ENCODE assay signal across 10 mouse cellular contexts in the genomic region with DNA sequence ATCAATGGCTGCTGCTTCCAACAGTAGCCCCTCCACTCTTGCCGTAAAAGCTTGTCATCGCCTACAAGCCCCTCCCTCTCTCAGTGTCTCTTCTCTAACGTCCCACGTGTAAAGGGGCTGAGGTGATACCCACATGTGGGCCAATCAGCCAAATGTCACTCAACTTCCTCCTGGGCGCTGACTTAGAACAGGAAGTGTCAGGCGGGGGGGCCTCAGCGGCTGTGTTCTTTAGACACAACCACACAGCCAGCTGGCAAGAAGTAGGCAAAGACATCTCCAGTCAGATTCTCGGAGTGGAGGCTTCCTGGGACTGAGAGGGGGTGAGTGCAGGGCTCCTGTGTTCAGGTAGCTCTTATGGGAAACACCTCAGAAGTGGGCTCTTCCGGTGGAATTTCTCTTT. TPM values are rescaled to one million over a fixed set of nuclear protein-coding genes. Genes with fewer than 3 reads are reported as not detected.
DNase-seq lines count a peak whose midpoint lies in the region; ATAC-seq lines count a peak whose summit lies in the region.
"Had no signal": no experiment of that assay in that cellular context is flagged by ENCODE, and none has a peak within 500 bp of the region (broad histone marks: within the 10 kb centered on the region; RNA-seq: fewer than 3 reads in every experiment).

A gene (plus strand): TSS at position 113 of the 400 bp plus-strand sequence.

- no peak within 1 kb of the TSS for H3K27ac ChIP-seq in kidney, embryonic 15.5 days
- H3K27ac ChIP-seq: forebrain, embryonic 13.5 days; neural tube, embryonic 13.5 days had no signal

- no peak for DNase-seq in urinary bladder, adult 2 months (ENCODE audit: low spot score)
- no peak for DNase-seq in urinary bladder, postnatal 4 days (ENCODE audit: low spot score in 2 of 2)
- DNase-seq in induced T-regulatory cell, adult 2 months (ENCODE audit: low read depth) = peak; percentile 91
- DNase-seq in cerebellum, postnatal 4 days (ENCODE audit: low spot score in 2 of 2) = no peak
- no peak for DNase-seq in testis, postnatal 14 days (ENCODE audit: low spot score)
- DNase-seq in right cerebral cortex, postnatal 10 days (ENCODE audit: low spot score in 2 of 2) = no peak

- no peak within 1 kb of the TSS for H3K4me2 ChIP-seq in kidney, embryonic 15.5 days
- H3K4me2 ChIP-seq: forebrain, embryonic 13.5 days; neural tube, embryonic 13.5 days had no signal

- no peaks in the 10 kb centered on the region for H3K4me1 ChIP-seq in kidney, embryonic 15.5 days
- H3K4me1 ChIP-seq: forebrain, embryonic 13.5 days; neural tube, embryonic 13.5 days had no signal

- H3K4me3 ChIP-seq in kidney, embryonic 15.5 days (replicated peaks) = no peak within 1 kb of the TSS
- H3K4me3 ChIP-seq: forebrain, embryonic 13.5 days; neural tube, embryonic 13.5 days had no signal

- H3K9me3 ChIP-seq in kidney, embryonic 15.5 days (replicated peaks) = no peaks in the 10 kb centered on the region
- H3K9me3 ChIP-seq: forebrain, embryonic 13.5 days; neural tube, embryonic 13.5 days had no signal

- no peaks in the 10 kb centered on the region for H3K36me3 ChIP-seq in kidney, embryonic 15.5 days
- H3K36me3 ChIP-seq: neural tube, embryonic 13.5 days had no signal

- peak; percentile 72 for ATAC-seq in monocyte, adult 5-6 weeks (replicated peaks; ENCODE audit: insufficient number of reproducible peaks, low FRiP score, low TSS enrichment, poor library complexity, severe bottlenecking)
- ATAC-seq in kidney, embryonic 15.5 days (replicated peaks; ENCODE audit: low FRiP score) = no peak
- ATAC-seq: forebrain, embryonic 13.5 days had no signal

- WGBS in kidney, embryonic 15.5 days = 58% methylated on average over 9 of the region's 9 CpGs

- H3K9ac ChIP-seq in kidney, embryonic 15.5 days = no peak within 1 kb of the TSS
- H3K9ac ChIP-seq: forebrain, embryonic 13.5 days; neural tube, embryonic 13.5 days had no signal

- H3K27me3 ChIP-seq in kidney, embryonic 15.5 days = no peaks in the 10 kb centered on the region
- H3K27me3 ChIP-seq: forebrain, embryonic 13.5 days; neural tube, embryonic 13.5 days had no signal

RNA-seq across cellular contexts. Expression of the gene that starts here (rescaled TPM):
- polyA plus RNA-seq in urinary bladder, adult 2 months (2012; rRNA removed) = 16.7 and 19.2 TPM in 2 replicates
- 1,034 to 1,189 TPM (median 1,065 TPM) in 3 replicates for total RNA-seq in monocyte, adult 5-6 weeks (2017)
- polyA plus RNA-seq in kidney, embryonic 15.5 days (2015; fragmentation: Nextera tagmentation; extraction: Ambion mirVana) = 2.1 and 2.3 TPM in 2 replicates
